11 mouse cellular contexts compared by ENCODE assay signal in the genomic region with DNA sequence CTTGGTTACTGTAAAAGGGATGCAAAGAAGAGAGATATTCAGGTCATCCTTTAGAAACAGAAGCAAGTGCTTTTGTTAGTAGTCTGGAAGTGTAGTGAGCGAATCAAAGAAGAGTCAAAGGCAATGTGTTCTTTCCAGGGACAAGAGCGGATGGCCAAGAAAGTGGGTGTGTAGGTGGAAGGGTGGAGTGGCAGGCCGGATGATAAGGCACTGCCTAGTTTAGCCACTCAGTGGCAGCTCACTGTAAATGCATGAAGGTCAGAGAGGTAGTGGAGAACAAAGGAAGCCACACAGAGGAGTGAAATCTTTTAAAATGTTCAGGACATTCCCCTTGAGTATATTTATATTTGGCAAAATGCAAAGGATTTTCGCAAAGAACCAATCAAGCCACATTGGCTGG. TPM values are rescaled to one million over a fixed set of nuclear protein-coding genes. Genes with fewer than 3 reads are reported as not detected.
"Had no signal": no experiment of that assay in that cellular context is flagged by ENCODE, and none has a peak within 500 bp of the region (broad histone marks: within the 10 kb centered on the region; RNA-seq: fewer than 3 reads in every experiment).

No protein-coding gene starts in this region.

- ATAC-seq: midbrain, embryonic 13.5 days had no signal

- H3K27ac ChIP-seq: limb, embryonic 13.5 days; liver, embryonic 14.5 days; midbrain, embryonic 13.5 days; neural tube, embryonic 15.5 days had no signal

- H3K4me2 ChIP-seq: limb, embryonic 13.5 days; midbrain, embryonic 13.5 days; neural tube, embryonic 15.5 days had no signal

- DNase-seq: kidney, adult 8-10 months; kidney, postnatal 25 days; right cerebral cortex, adult 18-20 months; right cerebral cortex, postnatal 25 days; thymus, postnatal 4 days had no signal

- H3K4me3 ChIP-seq: limb, embryonic 13.5 days; midbrain, embryonic 13.5 days; myocyte; neural tube, embryonic 15.5 days had no signal

- H3K9ac ChIP-seq: limb, embryonic 13.5 days; liver, embryonic 14.5 days; midbrain, embryonic 13.5 days; neural tube, embryonic 15.5 days had no signal

- H3K36me3 ChIP-seq: limb, embryonic 13.5 days; midbrain, embryonic 13.5 days; neural tube, embryonic 15.5 days had no signal

- H3K9me3 ChIP-seq: limb, embryonic 13.5 days; midbrain, embryonic 13.5 days; neural tube, embryonic 15.5 days had no signal

RNA-seq across cellular contexts. Expression of gene Pde3a, which starts 4.0 kb away (rescaled TPM):
- total RNA-seq: megakaryocyte-erythroid progenitor cell, adult 5-6 weeks had no signal
- polyA plus RNA-seq: myocyte had no signal
